Comparison of ENCODE assay signal across 8 mouse cellular contexts in genomic region chr3:90491350-90491749, GRCm38 (mm10). TPM values are rescaled to one million over a fixed set of nuclear protein-coding genes. Genes with fewer than 3 reads are reported as not detected.
DNase-seq lines count a peak whose midpoint lies in the region; ATAC-seq lines count a peak whose summit lies in the region.

No protein-coding gene starts in this region.

- peak; percentile 47 for DNase-seq in cerebellum, adult 11-12 months
- peak; percentile 47 for DNase-seq in layer of hippocampus, adult 11-12 months (ENCODE audit: low spot score)
- DNase-seq in layer of hippocampus, adult 8-10 months (ENCODE audit: low spot score in 2 of 2): no peak
- DNase-seq in ZHBTc4 (ENCODE audit: low read depth, low spot score): peak; percentile 67
- DNase-seq in liver: peak; percentile 24
- peak; percentile 69 for DNase-seq in naive thymus-derived CD4-positive, alpha-beta T cell, adult 2 months (ENCODE audit: low read depth)
- no peak for DNase-seq in urinary bladder, adult 18-20 months (ENCODE audit: low spot score in 2 of 2)

- ATAC-seq in cerebellum, adult (ENCODE audit: insufficient number of reproducible peaks, low FRiP score, low TSS enrichment): no peak

RNA-seq across cellular contexts. Expression of gene Snapin, which starts 0.5 kb away (rescaled TPM):
- total RNA-seq in layer of hippocampus, adult 8-10 months (2022): 10 to 100 TPM; 54.7 to 68.9 (median 63.0) TPM

RNA-seq across cellular contexts. Expression of gene Ilf2, which starts 15.4 kb away (rescaled TPM):
- 10 to 100 TPM; 84.2 to 89.7 (median 87.4) TPM for total RNA-seq in layer of hippocampus, adult 8-10 months (2022)

RNA-seq across cellular contexts. Expression of gene Chtop, which starts 17.9 kb away (rescaled TPM):
- total RNA-seq in layer of hippocampus, adult 8-10 months (2022): 100 to 1,000 TPM; 146 to 155 (median 153) TPM

RNA-seq across cellular contexts. Expression of gene S100a1, which starts 22.8 kb away (rescaled TPM):
- total RNA-seq in layer of hippocampus, adult 8-10 months (2022): 100 to 1,000 TPM in 2 of 4 experiments, 10 to 100 TPM in 2; 87.1 to 154 (median 123) TPM

RNA-seq across cellular contexts. Expression of gene S100a13, which starts 22.9 kb away (rescaled TPM):
- total RNA-seq in layer of hippocampus, adult 8-10 months (2022): 10 to 100 TPM; 16.9 to 33.3 (median 24.9) TPM

Comparison
In these comparisons a context has a peak if more than half of its experiments do, and no peak if none do; other contexts are left out.
1. DNase-seq: peak in cerebellum, adult 11-12 months (single experiment), layer of hippocampus, adult 11-12 months (single experiment), ZHBTc4 (single experiment), liver (single experiment) and naive thymus-derived CD4-positive, alpha-beta T cell, adult 2 months (single experiment); none in layer of hippocampus, adult 8-10 months (0 of 2) and urinary bladder, adult 18-20 months (0 of 2).